Mouse (Mus musculus): Measurements from ENCODE around the gene Ppp1r3a. TPM values are rescaled to one million over a fixed set of nuclear protein-coding genes. Genes with fewer than 3 reads are reported as not detected.
"Not testable (repeated sequence)": the region's sequence is repeated elsewhere in the genome, so short reads cannot be mapped to it uniquely, and the experiment has no call there.

Ppp1r3a gene
- total RNA-seq (2021), result 100 to 1,000 TPM; 130 to 146 TPM
- long read RNA-seq, experiment 1, full-length matches to known transcripts, result 17 of 36 reads
- long read RNA-seq, experiment 1, partial matches to known transcripts, result 2 of 36 reads
- long read RNA-seq, experiment 1, other reads (novel, unspliced or antisense), result 17 of 36 reads
- long read RNA-seq, experiment 2, full-length matches to known transcripts, result 18 of 27 reads
- long read RNA-seq, experiment 2, partial matches to known transcripts, result 0 of 27 reads
- long read RNA-seq, experiment 2, other reads (novel, unspliced or antisense), result 9 of 27 reads

DNA sequence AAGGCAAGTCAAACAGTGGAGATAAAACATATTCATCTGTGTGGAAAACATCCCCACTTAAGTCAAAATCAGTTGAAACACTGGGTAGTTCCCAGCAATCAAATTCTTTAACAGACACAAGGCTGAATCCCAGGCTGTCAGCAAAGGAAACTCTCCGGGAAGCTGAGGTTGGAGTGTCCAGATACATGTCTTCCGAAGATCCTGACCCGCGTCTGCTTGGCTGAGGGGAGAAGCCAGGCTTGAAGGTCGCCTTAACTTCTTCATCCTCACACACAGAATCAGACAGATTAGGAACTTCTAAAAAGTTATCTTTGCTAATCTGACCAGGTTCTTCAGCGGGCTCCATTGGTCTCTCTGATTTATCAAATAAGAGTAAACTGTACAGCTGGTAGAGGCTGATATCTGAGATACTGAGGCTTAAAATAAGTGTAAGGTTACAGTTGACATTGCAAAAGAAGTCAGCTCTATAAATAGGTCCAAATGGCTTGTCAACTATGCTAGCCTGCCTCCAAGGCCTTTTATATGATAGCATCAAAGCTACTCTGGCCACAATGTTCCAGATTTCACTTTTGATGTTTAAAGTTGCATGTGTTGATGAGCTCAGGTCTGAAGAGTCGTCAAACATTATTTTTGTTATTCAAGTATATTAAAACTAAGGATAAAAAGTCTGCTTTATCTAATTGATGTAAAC is at the start of gene Ppp1r3a:
Ppp1r3a (minus strand) TSS at position 374 of the 691 bp plus-strand sequence.
- intact Hi-C loops (cut with DNase I; ENCODE audit: low total_unique reads), result no loop called here
- DNase-seq, result no peak

DNA sequence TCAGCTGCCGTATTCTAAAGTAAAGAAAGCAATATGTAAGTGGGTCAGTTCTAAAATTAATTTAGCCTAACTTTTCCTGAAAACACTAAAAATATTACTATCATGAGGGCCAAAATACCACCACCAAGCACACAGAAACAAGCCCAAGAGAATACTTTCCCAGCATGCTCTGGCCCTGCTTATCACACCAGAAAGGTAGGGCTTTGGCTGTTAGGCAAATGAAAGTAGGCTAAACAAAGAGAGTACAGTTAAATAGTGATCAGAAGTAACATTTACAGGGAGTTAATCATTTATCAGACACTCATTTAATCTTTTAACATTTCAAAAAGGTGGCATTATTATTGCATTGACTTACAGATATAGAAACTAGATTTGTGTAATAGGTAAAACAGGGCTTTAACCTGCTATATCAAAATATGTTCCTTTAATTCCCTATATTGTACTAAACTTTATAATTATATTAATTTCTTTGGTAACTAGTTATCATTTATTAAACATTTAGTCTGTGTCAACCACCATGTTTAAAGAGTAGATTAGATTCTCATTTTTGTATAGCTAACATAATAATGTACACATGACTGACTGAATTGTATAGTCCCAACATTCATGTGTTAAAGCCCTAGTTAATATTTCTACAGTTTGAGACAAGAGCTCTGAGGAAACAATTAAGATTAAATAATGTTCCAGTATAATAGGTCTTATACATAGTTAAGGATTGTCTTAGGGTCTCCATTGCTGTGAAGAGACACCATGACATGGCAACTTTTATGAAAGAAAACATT is 32.3 kb upstream of the Ppp1r3a start:
- intact Hi-C loops (cut with DNase I; ENCODE audit: low total_unique reads), result no loop called here
- DNase-seq, result no peak

DNA sequence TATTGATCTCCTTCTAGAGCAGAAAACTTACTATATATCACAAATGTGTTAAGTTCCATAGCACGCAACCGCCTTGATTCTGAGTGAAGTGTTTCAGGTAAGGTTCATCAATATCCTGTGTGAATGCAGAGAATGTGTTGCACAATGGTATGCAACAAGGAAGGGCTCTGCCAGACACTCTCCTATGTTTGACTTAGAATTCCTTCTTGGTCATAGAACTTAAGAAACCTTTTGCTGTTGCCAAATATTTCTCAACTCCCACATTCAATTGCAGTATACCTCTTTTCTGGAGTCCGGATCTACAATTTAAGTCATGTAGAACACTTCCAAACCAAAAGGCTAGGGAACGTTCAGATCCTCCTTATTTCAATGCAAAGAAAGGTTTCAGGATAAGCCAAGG is 22.8 kb upstream of the Ppp1r3a start:
- intact Hi-C loops (cut with DNase I; ENCODE audit: low total_unique reads), result no loop called here
- no peak for DNase-seq

DNA sequence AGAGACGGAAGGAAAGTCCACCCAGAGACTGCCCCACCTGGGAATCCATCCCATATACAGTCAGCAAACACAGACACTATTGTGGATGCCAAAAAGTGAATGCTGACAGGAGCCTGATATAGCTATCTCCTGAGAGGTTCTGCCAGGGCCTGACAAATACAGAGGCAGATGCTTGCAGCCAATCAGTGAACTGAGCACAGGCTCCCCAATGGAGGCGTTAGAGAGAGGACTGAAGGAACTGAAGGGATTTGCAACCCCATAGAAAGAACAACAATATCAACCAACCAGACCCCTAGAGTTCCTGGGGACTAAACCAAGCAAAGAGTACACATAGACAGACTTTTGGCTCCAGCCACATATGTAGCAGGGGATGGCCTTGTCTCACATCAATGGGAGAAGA is 16.6 kb upstream of the Ppp1r3a start:
- DNase-seq, result no peak
- intact Hi-C loops (cut with DNase I; ENCODE audit: low total_unique reads), result no loop called here

DNA sequence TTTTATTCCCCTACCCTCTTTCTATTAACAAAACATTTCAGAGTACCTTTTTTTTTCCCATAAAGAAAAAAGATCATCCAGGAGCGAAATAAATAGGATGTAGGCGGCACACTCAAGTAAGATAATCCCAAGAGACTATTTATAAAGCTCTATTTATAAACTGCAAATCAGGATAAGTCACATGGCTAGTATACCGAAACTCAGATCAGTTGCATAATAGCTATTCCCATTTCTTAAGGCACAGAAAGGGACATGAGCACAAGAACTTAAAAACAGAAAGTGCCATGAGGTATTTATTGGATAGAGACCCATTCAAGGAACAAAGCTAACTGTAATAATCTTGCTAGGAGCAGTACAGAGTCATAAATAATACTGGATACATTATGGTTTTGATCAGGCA is 2.4 kb upstream of the Ppp1r3a start:
- DNase-seq, result no peak
- intact Hi-C loops (cut with DNase I; ENCODE audit: low total_unique reads), result no loop called here

DNA sequence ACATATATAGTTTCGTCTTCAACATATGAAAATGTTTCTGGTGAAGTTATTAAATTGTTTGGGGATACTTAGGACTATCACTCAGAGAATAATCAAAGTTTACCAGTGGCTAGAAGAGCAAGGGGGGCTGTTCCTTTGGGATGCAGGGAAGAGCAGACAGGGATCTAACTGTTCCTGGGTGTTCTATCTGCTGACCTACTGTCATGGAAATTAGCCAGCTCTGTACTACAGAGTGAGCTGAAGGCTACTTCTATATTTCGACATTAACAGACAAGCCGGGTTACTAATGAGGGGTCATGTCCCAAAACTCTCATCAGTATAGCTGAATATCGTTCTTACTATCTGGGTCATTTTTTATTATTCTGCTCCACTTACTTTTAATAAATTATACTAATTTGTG is 1.6 kb downstream of the Ppp1r3a start:
- intact Hi-C loops (cut with DNase I; ENCODE audit: low total_unique reads), result no loop called here
- no peak for DNase-seq

DNA sequence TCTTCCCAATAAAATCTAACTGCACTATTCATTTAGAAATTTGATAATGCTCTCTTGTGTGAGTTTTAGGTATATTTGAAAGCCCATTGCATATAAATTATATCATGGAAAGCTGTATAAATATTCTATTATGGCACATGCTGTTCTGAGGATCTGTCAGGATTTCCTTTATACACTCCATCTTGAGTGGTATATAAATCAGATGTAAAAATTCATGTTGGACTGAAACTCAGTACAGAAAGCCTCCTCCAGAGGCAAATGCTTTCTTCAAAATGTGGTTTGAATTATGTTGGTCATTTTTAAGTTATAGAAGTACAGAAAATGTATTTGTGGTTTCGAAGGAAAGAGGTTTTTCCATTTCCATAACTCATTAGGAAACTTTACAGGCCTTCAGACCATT is 2.9 kb downstream of the Ppp1r3a start:
- DNase-seq, result no peak
- intact Hi-C loops (cut with DNase I; ENCODE audit: low total_unique reads), result no loop called here

DNA sequence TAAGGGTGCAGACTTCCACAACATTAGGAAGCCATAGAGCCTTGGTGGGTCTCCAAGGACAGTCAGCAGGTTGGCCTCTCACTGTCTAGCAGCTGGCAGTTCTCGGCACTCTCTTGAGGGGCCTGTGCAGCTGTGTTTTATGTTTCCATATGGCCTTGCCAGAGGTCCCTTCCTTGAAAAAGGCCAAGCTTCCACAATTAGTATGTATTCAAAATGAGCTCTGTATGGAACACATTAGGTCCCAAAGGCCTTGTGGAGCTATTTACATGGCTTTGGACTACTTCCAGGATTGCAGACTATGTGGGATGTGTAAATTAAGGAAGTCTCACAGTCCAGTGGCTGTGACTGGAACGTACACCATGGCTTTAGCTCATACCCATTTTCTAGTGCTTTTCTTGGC is 8.1 kb downstream of the Ppp1r3a start:
- DNase-seq, result peak; percentile 15
- intact Hi-C loops (cut with DNase I; ENCODE audit: low total_unique reads), result no loop called here

DNA sequence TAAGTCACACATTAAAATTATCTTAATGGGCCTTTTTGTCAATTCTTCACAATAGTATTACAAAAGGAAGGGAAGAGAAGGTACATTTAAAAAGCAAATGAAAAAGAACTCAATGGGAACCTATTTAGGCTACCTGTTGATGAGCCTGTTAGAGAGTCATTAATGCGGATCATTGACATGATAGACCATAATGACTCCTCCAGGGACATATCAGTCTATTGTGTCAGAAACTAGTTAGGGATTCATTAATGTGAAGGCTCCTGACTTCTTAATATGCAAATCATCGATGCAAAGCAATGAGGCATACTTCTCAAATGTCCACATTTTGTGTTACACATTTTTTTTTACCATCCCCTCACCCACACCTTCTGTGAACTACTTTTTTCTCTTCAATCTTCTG is 19.1 kb downstream of the Ppp1r3a start:
- DNase-seq, result no peak
- intact Hi-C loops (cut with DNase I; ENCODE audit: low total_unique reads), result no loop called here

DNA sequence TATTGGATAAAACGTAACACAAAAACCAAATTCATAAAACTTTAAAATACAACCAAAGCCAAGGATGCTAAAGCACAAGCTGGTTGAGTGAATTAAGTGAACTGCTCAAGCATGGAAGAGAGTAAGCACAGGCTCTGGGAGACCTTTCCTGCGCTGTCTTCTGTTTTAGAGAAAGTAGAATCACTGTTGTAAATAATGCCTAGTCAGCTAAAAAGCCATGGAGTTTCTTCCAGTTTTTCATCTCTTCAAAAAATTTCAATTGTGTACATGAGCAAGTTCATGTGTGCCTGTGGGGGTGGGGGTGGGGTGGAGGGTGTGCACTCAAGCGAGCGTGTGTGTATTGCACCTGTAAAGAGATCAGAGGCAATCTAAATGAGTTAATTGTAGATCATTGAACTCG is 24.1 kb downstream of the Ppp1r3a start:
- DNase-seq, result no peak
- intact Hi-C loops (cut with DNase I; ENCODE audit: low total_unique reads), result no loop called here

DNA sequence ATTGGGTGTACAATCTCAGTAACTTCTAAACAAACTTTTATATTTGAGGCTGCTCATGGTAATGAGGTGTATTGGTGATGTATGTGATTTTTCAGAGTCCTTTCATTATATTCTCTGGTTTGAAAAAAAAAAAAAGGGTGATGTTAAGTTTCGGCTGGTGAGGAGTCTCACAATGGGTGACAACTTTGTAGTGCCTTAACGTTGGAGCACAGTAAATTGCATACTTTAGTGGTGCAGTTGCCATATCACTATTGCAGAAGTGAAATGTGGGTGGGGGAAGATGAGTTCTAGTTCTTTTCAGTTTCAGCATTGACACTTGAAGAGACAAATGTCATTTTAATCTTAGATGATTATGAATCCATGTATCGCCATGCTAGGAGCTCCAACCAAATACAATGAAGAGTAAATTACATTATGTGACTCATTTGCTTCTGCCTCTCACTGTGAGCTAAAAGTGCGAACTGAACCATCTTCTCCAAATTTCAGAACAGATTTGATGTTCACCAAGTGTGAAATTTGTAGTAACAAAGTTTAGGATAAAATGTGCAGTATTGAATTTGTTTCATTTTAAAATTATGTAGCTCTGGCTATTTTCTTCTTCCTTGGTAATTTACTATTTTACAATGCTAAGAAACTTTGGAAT is 34.2 kb downstream of the Ppp1r3a start:
- intact Hi-C loops (cut with DNase I; ENCODE audit: low total_unique reads), result no loop called here
- DNase-seq, result no peak

DNA sequence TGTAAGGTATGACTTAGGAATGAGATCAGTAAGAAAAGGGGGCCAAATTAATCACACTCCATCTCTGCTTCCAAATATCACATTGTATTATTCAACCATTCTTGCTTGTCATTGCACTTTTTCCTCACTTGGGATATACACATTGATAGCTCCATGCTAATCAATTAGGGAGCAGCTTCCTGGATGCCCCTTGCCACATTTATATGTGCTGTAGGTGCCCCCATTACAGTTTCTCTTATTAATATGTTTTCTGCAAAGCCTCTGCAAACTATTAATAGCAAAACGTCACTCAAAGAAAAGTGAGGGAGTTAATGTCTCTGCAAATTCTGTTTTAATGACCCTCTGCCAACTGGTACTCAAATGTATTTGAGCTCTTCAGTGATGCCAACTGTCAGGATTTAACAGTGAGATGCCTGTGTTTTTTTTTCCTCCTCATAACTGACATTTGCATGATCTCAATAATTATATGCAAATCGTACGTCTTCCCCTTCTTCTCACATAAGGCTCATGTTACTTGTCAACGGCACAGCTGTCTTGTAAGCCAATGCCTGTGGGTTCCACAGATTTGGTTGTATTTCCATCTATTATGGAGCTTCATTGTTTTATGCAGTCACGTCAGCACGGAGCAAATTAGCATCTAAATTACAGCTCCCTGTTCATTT is 34.8 kb downstream of the Ppp1r3a start:
- DNase-seq, result no peak
- intact Hi-C loops (cut with DNase I; ENCODE audit: low total_unique reads), result no loop called here

DNA sequence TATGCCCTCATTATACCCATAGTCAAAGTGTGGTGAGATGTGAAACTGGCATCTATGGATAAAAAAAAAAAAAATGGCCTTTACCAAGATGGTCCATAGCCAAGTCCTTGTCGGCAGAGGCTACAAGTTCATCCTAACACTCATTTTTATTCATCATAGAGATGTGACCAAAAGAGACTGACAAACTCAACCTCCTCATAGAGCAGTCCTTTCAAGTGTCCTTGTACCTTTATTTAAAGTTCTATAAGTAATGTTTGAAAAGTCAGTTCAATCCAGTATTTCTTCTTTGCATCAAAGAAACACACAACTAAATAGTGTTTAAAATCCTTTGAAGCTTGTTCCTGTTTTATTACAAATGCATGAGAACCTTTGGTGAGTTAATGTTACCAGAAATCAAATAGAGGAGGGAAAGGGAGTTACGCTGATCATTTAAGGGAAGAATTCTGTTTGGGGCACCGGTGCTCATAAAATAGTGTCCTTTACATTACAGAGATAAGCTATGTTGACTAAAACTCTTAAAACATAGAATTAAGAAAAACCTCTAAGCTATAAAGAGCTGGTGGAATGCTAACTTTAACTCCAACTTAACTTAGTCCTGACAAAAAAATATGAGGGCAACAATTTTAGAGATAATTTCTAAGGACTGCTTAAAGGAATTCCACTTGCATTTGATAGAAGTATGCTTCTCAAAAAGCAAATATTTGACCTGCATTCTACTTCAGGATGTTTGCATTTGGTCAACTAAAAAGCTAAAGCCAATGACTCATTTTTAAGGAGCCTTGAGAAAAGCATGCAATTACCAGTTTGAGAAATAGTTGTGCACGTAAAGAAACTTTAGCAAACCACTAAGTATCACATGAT is 39.7 kb downstream of the Ppp1r3a start:
- intact Hi-C loops (cut with DNase I; ENCODE audit: low total_unique reads), result no loop called here
- DNase-seq, result no peak

DNA sequence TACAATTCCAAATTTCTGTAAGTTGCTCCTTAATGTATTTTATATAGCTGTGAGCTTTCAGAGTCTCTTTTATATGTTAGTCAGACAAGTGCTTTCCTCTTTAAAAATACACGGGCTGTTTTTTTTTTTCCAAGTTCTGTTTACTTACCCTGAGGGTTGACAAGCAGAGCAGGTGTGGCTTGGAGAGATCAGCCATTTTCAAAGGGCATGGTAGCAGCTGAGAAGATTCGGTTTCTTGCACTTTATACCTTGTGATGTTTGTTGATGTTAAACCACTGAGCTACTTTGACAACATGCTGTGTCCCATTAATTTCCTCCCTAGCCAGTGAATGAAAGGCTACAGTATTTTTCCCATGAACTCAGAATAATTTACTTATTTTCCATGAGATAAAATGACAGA is 42.9 kb downstream of the Ppp1r3a start:
- DNase-seq, result no peak
- intact Hi-C loops (cut with DNase I; ENCODE audit: low total_unique reads), result no loop called here

DNA sequence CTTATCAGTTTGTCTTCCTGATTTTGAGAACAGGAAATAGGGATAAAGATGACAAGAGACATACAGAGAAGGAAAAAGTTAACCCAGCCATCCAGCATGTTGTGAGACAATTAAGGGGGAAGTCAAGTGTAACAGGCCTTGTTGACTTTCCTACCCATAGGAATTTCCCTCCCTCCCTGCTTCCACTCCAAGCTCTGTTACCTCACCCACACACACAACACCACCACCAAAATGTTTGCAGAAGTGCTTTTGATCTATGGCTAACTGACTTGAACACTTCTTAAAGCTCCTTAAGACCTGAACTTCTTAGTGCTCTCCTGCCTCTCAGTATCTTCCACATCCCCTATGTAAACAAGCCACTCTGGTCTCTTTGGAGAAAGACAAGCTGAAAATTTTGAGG is 55.0 kb downstream of the Ppp1r3a start:
- DNase-seq, result no peak
- intact Hi-C loops (cut with DNase I; ENCODE audit: low total_unique reads), result no loop called here

DNA sequence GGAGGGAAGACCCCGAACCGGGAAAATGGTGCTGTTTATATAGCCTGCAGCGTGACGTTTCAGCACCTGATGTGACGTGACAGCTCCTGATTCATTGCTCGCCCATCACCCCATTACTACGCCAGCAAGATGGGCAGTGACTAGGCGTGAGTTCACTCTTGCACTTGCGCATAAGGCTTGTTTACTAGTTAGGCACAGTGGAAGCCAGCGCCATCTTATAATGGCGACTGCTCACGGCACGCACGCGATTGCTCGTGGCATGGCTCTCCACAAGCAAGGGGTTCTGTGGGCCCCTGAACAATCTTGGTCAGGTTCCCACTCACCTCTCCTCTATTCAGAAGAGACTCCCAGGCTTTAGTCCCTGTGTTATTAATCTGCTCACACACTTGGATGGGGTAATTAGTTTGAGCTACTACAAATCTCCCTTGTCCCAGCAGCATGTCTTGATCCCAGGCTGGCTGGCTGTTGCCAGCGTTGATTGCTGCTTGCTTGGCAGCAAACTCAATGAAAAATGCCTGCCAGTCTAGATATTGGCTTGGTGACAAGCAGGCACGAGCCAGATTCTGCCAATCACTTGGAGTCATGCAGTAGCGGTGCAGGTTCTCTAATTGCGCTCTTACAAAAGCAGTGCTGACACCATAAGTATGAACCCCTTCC is 75.7 kb downstream of the Ppp1r3a start:
- DNase-seq; intact Hi-C loops (cut with DNase I; ENCODE audit: low total_unique reads): not testable (repeated sequence)

DNA sequence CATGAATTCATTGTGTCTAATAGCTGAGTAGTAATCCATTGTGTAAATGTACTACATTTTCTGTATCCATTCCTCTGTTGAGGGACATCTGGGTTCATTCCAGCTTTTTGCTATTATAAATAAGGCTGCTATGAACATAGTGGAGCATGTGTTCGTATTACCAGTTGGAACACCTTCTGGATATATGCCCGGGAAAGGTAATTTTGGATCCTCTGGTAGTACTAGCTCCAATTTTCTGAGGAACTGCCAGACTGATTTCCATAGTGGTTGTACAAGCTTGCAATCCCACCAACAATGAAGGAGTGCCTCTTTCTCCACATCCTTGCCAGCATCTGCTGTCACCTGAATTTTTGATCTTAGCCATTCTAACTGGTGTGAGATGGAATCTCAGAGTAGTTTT is 86.1 kb downstream of the Ppp1r3a start:
- intact Hi-C loops (cut with DNase I; ENCODE audit: low total_unique reads); DNase-seq: not testable (repeated sequence)

DNA sequence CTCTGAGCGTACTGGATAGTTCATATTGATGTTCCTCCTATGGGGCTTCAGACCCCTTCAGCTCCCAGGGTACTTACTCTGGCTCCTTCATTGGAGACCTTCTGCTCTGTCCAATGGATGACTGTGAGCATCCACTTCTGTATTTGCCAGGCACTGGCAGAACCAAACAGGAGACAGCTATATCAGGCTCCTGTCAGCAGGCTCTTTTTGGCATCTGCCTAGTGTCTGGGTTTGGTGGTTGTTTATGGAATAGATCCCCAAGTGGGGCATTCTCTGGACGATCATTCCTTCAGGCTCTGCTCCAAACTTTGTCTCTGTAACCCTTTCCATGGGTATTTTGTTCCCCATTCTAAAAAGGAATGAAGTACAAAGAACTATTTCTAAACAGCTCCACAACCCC is 87.4 kb downstream of the Ppp1r3a start:
- DNase-seq; intact Hi-C loops (cut with DNase I; ENCODE audit: low total_unique reads): not testable (repeated sequence)
